Mouse (Mus musculus): Measurements from ENCODE around the gene Celsr1.

Gene Celsr1

GRCm38 (mm10) chr15:85994906-85995608, 38.5 kb downstream of the Celsr1 start:
- no peak for DNase-seq (ENCODE audit: low spot score in 2 of 2)

DNA sequence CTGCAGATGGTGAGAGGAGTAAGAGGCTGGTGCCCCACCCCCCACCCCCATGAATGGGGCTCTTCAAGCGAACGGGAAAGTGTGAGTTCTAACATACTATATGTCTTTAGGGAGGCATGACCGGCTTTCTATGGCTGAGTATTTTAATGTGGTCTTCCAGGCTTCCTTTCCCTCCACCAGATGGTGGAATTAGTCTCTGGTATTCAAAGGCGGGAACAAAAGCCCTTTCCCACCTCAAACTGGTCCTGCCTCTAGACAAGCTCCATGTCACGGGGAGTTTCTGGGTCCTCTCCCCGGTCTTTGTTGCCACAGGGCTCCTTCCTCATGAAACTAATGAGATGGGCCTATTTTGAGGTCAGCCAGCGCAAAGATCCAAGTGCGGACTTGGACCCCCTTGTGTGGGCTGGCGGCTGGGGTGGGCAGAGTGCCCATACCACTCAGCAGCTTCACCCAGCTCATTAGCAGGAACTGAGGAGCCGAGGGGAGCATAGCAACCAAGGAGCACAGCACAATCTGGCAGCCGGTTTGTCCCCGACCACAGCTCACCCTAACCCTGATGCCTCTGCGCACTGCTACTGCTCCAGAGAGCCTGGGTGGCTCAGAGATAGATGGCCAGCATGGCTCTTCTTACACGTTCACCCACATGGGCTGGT, 39.5 kb downstream of the Celsr1 start:
- peak; percentile 20 to 27 for DNase-seq (ENCODE audit: low spot score in 2 of 2)

DNA sequence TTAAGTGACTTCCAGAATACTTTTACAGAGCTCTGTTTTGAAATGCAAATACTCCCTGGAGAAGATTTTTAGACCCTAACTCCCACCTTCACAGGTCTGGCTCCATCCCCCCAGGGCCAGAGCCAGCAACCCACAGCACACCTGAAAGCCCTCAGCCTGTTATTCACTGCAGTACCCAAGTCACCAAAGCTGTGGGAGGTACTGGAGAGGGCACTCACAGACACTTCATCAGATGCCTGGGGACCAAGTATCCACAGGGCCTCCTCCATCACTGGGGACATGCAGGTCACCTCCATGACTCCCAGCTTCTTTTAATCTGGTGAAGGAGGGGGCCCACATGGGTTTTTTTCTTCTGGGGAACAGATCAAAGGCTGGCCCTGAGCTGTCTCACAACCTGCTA, 40.2 kb downstream of the Celsr1 start:
- no peak for DNase-seq (ENCODE audit: low spot score in 2 of 2)

GRCm38 (mm10) chr15:85992125-85992495, 41.5 kb downstream of the Celsr1 start:
- no peak for DNase-seq (ENCODE audit: low spot score in 2 of 2)

DNA sequence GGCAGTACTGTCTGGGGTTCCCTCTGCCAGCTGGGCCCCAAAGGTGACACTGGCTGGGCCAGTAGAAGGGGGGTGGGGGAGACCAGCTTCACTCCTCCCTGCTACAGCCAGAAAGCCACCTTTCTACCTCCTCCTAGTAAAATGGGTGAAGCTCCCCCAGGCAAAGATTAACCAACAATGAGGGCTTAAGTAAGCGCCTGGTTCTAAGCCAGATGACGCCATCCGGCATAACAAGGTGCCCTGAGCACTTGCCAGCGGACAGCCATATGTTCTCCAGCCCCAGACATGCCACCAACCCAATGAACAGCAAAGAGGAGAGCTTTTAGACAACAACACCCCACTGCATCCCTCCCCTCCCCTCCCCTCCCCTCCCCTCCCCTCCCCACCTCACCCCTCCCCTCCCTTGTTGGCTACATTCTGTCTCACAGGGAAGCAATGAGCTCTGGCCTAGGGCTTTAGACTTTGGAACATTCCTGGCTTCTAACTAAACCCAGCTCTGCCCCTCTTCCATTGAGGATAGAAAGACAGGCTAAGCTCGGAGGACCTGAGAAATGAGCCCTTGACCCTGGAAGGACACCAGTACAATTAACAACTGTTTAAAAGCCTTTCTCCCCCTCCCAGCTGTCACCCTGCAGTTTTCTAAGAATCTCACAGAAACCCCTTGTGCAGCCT, 42.0 kb downstream of the Celsr1 start:
- no peak for DNase-seq (ENCODE audit: low spot score in 2 of 2)

GRCm38 (mm10) chr15:85990696-85991443, 42.7 kb downstream of the Celsr1 start:
- no peak for DNase-seq (ENCODE audit: low spot score in 2 of 2)

DNA sequence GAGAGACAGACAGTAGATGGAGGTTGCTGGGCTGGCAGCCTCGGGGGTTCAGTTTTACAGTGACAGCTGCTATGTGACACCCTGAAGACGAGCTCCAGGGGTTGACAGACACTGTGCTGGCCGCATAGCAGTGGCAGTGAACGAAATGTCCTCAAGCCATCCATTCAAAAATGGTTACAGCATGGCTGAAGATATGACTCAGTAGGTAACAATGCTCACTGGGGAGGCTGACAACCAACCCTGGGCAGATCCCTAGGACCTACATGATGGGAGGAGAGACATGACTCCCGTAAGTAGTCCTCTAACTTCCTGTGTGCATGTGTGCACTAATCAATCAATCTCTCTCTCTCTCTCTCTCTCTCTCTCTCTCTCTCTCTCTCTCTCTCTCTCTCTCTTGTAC, 45.7 kb downstream of the Celsr1 start:
- DNase-seq (ENCODE audit: low spot score in 2 of 2): no peak

DNA sequence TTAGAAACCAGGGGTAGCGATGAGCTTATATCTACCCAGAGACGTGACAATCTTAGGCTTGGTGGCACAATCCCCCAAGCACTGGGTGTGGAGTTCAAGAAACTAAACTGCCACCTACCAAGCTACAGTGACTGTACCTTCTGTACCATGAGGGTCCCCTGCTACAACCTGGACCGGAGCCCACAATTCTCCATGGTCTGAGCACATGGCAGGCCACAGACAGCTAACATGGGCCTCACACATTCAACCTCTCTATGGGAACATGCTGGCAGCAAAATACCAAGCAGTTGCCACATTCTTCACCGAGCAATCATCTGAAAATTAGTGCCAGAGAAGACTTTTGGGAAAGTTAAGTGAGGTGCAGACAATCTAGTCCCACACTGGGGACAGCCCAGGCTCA, 47.4 kb downstream of the Celsr1 start:
- no peak for DNase-seq (ENCODE audit: low spot score in 2 of 2)

DNA sequence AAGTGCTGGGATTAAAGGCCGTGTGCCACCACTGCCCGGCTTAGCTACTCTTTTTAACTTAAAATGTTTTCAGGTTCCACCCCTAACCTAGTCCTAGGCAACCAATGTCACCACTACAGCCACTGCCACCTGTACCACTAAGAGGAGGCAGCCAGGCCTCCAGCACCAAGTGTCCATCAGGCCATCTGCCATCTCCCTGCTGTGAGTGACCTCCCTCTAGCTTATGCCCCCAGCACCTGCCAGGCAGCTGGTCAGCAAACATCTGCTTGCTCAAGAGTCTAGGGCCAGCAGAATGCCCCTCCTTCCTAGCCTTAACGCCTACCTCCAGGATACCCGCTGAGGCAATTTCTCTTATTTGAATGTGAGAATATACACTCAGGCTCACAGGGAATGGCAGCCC, 48.0 kb downstream of the Celsr1 start:
- no peak for DNase-seq (ENCODE audit: low spot score in 2 of 2)

- DNase-seq (ENCODE audit: low spot score in 2 of 2): no peak
Observed at GRCm38 (mm10) chr15:85983131-85983530, 50.4 kb downstream of the Celsr1 start.

GRCm38 (mm10) chr15:85982416-85982775, 51.2 kb downstream of the Celsr1 start:
- no peak for DNase-seq (ENCODE audit: low spot score in 2 of 2)

GRCm38 (mm10) chr15:85981768-85982415, 51.7 kb downstream of the Celsr1 start:
- DNase-seq (ENCODE audit: low spot score in 2 of 2): no peak

- no peak for DNase-seq (ENCODE audit: low spot score in 2 of 2)
Observed at GRCm38 (mm10) chr15:85977086-85977485, 56.5 kb downstream of the Celsr1 start.

- no peak for DNase-seq (ENCODE audit: low spot score in 2 of 2)
Observed at GRCm38 (mm10) chr15:85975746-85976145, 57.8 kb downstream of the Celsr1 start.

- DNase-seq (ENCODE audit: low spot score in 2 of 2): no peak
Observed at GRCm38 (mm10) chr15:85971596-85971995, 62.0 kb downstream of the Celsr1 start.

DNA sequence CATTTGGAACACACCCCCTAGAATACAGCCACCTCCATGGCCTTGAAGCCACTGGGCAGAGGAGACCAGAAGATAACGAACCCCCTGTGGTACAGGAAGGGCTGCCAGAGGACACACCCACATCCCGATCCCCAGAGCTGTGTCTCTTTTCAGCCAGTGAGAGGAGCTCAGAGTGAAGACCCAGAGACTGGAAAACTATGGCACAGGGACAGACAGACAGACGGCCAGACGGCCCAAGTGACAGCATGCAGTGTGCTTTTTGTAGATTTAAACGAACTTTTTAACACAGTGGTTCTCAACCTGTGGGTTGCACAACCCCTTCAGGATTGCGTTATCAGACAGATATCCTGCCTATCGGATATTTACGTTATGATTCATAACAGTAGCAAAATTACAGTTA, 63.1 kb downstream of the Celsr1 start:
- no peak for DNase-seq (ENCODE audit: low spot score in 2 of 2)

DNA sequence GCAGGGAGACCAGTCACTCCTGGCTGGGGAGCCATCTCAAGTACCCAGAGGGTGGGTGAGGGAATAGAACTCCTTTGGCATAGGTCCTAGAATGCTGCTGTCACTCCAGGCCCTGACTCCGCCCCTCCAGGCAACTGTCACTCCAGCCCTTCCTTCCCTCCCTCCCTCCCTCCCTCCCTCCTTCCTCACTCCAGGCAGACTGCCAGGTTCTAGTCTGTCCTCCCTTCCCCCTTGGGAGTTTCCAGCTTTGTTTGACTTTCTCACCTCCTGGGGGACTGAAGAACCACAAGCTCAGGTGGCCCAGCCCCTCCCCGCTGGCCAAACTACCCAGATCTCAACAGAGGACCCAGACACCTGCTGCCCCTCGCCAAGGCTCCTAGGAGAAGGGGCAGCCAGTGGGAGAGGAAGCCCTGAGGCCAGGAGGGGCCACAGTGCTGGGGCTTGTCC, 63.8 kb downstream of the Celsr1 start:
- no peak for DNase-seq (ENCODE audit: low spot score in 2 of 2)

DNA sequence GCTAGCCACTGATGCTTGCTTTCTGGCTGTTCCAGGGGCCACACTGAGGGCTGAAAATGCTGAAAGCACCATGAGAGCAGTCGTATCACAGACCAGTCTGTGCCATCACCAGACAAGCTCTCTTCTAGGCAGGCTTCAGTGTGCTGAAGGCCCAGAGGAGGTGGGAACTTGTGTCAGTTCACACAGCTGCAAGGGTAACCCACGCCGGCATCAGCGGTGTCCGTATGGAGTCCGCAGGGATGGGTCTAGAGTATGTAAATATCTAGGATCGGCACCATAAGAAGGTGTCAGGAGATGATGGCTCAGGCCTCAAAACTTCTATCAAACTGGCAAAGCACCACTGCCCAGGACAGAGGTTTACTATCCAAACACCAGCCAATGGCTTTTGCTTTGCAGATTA, 64.3 kb downstream of the Celsr1 start:
- DNase-seq (ENCODE audit: low spot score in 2 of 2): no peak

- no peak for DNase-seq (ENCODE audit: low spot score in 2 of 2)
Observed at GRCm38 (mm10) chr15:85966032-85966431, 67.5 kb downstream of the Celsr1 start.

DNA sequence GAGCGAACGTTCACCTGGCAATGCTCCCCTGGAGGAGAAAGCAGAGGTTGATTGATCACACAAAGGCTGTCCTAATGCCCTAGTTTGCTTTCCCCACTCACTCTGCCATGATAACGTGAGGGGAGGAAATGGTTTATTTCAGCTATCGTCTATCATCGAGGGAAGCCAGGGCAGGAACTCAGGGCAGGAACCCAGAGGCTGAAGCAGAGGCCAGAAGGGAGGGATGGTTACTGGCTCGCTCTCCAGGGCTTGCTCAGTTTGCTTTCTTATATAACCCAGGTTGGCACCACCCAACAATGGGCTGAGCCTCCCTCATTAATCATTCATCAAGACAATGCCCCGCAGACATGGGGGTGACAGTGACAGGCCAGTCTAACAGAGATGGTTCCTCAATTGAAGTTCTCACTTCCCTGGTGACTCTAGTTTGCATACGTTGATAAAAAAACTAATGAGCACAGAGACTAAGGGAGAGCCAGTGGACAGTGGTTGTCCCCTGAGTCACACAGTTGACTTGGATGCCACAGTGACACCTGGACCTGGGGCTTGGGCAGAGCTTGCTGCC, 70.2 kb downstream of the Celsr1 start:
- DNase-seq (ENCODE audit: low spot score in 2 of 2): no peak

DNA sequence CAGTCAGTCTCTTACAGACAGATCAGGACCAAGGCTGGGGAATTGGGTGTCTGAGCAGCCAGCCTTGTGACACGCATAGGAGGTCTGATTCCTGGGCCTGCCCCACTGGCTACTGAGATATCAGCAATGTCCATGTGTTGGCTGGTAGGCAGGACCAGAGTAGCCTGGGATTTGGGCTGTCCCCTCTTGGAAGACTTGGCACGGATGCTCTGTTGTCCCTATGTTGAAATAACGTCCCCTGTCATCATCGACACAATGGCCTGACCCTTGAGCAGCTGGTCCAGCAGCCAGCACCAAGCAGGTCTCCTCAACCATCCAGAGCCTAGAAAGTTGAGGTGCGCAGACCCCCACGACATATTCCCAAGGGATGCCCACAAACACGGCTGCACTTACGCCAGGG, 70.9 kb downstream of the Celsr1 start:
- no peak for DNase-seq (ENCODE audit: low spot score in 2 of 2)

DNA sequence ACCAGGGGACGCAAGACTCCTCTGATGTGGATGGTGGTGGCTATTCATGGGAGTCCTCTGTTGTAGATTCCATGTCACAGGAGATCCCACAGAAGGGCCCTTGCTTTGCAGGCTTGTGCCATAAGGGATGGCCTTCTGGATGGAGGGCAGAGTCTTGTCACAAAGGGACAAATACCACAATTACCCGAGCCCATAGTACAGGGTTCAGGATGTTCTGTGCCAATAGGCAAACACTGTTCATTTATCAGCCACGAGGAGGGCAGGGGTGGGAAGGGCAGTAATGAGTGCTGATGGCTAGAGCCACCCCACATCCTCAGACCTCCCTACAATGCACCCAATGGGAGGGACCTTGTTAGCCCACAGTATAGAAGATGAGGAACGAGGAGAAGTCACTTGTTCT, 71.9 kb downstream of the Celsr1 start:
- no peak for DNase-seq (ENCODE audit: low spot score in 2 of 2)

Measured in right cerebral cortex, postnatal 36 days (tissue).